Mouse (Mus musculus) layer of hippocampus, postnatal 25 days (tissue): ENCODE data around the gene Il2rg. TPM values are rescaled to one million over a fixed set of nuclear protein-coding genes. Genes with fewer than 3 reads are reported as not detected.

Experiments
- DNase-seq, 2 experiments: peaks; one replicate each; pipeline ENCODE4 v3.0.0; 2022; ENCODE audit warnings: mixed read lengths in 2 of 2, low spot score in 1 of 2; ENCODE audit errors: extremely low spot score in 1 of 2
- total RNA-seq, 2 experiments: library from RNA; stranded (reverse); gene quantifications; 2 replicates each; pipeline ENCODE4 v1.2.3; 2021

Gene Il2rg
- 1 to 10 TPM; 1.3 to 1.4 TPM for total RNA-seq

- DNase-seq = no peak
Observed at GRCm38 (mm10) chrX:101268025-101268754, at the start of gene Il2rg. TSS of gene Il2rg (minus strand) at chrX:101268255.

GRCm38 (mm10) chrX:101313625-101314359 lies 45.7 kb upstream of the Il2rg start:
- peak; percentile 40 to 51 for DNase-seq

DNA sequence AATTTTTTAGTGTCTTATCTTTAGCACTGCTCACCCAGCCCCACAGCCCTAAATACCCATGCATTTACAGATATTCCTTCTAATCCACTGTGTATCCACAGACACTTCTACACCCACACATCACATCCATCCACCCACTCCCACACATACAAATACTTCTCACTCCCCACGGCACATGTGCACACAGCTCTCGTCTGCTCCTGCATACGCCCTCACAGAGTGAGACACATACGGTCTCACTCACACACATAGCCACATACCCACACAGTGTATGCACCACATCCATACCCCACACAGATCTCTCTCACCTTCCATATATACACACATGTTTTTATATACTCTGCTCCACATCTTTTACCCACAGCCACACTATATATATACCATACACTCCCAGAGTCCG lies 41.2 kb upstream of the Il2rg start:
- no peak for DNase-seq

DNA sequence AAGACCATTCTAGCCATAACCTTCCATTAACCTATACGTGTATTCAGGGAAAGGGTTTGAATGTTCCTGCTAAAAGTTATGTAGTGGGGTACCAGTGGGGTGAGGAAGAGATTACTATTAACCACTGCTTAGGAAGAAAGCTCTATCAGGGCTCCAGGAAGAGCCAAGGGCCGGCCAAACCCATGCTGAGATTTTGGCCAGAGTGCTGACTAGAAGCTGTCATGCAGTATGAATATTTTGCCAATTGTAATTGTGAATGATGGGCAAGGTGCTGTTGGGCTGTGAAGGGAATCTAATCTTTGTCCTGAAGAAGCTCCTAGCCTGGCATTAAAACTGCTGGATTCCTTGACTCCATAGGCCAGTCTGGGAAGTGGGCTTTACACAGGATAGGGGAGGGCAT lies 36.6 kb upstream of the Il2rg start:
- DNase-seq = no peak

DNA sequence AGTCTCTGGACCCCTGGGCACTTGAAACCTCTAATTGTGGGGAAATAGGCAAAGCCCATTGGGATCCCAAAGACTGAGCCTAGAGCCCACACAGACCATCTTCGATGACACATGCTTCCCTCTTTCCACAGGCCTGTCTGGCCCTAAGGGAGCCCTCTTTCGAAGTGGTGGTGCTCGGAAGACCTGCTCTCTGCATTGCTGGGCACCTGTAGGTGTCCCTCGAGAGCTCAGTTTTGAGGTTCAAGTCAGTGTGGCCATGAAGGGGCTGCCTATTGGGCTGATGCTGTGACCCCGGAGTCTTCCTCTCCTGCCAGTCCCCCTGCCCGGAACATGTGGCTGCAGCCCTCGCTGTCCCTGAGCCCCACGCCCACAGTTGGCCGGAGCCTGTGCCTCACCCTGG lies 33.6 kb upstream of the Il2rg start:
- DNase-seq = no peak

GRCm38 (mm10) chrX:101300427-101301030 lies 32.5 kb upstream of the Il2rg start:
- DNase-seq = no peak

- DNase-seq = no peak
Observed at GRCm38 (mm10) chrX:101299473-101300426, 31.7 kb upstream of the Il2rg start.

DNA sequence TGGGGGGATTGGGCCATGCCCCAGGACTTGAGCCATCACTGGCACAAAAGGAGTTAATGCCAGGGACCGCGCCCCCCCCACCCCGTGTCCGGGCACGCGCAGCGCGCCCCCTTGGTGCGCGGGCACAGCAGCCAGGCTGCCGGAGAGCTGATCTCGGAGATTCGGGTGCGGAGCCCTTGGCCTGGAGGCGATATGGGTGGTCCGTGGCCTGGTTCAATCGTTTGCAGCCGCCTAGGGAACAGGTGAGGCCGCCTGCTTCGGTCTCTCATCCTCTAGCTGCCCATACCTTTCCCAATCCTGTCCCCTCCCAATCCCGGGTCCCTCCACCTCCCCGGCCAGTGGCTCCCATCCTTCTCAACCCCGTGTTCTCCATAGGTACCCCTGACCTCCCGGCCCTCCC lies 31.0 kb upstream of the Il2rg start, which contains the start of gene Nlgn3:
Gene Nlgn3 (plus strand): TSS at position 114 of the 400 bp plus-strand sequence.
- DNase-seq = peak; percentile 39 to 46

DNA sequence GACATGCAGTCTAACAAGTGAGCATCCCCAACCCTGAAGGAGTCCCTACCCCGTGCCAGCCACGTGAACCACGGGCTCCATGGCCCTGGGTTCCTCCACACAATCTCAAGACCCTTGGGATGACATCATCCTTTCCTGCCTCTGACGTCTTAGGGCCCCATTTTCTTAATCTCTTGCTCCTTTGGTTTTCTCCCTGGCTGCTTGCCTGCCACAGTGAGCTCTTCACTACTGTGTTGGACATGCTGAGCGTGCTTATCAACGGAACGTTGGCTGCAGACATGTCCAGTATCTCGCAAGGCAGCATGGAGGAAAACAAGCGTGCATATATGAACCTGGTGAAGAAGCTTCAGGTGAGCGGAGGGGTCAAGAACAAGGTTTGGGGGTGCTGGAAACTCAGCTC lies 22.1 kb upstream of the Il2rg start:
- DNase-seq = no peak

DNA sequence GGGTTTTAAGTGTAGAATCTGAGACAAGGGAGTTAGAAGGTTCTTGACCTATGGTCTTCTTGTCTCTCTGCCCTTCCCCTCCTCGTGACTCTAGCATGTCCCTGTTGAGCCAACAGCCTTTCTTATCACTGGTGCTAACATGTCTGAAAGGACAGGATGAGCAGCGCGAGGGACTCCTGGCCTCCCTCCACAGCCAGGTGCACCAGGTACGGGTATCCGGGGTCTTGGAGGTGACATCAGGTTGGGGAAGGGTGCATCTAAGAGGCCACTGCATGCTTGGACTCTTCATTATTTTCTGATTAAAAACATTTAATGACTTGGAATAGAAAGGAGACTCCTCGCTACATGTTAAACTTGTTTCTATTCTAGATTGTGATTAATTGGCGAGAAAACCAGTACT lies 21.0 kb upstream of the Il2rg start:
- no peak for DNase-seq

- DNase-seq = no peak
Observed at GRCm38 (mm10) chrX:101288432-101288831, 20.4 kb upstream of the Il2rg start.

DNA sequence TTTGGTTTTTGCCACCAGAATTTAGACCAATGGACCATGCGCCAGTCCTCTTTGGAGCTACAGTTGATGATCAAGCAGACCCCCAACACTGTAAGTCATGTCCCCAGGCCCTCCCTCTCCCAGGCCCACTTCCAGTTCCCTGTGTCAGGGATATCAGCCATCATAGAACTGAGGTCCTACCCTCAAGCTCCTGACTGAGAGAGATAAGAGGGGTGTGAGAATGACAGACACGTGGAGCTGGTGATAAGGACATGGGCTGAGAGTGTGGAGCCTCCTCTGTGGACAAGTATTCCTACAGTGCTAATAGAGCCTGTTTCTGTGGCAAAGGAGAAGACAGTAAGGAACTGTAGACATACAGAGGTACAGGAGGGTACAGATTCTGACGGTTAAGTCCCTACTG lies 19.5 kb upstream of the Il2rg start:
- DNase-seq = no peak

DNA sequence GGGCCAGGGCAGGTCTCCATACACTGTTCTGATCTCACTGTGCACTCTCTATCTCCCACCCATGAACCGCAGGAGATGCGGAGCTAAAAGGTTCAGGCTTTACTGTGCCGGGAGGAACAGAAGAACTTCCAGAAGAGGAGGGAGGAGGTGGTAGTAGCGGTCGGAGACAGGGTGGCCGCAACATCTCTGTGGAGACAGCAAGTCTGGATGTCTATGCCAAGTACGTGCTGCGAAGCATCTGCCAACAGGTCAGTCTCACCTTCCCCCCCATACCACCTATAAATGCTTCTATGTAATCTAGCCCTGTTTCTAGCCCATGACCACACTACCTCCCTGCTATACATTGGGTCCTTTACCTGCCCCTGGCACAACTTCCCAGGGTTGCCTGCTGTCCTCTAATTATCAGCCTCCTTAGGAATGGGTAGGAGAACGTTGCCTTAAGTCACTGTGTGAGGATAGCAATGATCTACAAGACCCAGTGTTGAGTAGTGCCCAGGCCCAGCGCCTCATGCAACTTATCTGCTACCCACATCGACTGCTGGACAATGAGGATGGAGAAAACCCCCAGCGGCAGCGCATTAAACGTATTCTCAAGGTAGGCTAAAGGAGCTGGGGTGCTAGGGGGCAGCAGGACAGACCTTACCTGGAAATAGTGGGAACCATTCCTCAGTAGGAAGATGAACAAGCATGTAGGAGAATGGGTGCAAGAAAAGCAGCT lies 18.1 kb upstream of the Il2rg start:
- no peak for DNase-seq

DNA sequence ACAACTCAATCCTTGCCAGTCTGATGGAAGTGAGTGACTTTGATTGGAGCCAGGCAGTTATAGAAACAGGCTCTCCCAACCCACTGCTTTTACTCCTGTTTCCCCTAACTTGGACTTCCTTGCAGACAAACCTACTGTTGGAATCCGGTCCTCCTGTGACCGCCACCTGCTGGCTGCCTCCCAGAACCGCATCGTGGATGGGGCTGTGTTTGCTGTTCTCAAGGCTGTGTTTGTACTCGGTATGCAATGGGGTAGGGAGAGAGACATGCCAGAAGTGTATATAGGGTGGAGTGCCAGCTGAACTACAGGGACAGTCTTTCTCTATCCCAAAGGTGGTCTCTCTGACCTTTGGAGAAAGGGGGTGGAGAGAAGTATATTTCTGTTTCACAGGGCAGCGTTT lies 17.5 kb upstream of the Il2rg start:
- DNase-seq = peak in 1 of 2 experiments; percentile 61

DNA sequence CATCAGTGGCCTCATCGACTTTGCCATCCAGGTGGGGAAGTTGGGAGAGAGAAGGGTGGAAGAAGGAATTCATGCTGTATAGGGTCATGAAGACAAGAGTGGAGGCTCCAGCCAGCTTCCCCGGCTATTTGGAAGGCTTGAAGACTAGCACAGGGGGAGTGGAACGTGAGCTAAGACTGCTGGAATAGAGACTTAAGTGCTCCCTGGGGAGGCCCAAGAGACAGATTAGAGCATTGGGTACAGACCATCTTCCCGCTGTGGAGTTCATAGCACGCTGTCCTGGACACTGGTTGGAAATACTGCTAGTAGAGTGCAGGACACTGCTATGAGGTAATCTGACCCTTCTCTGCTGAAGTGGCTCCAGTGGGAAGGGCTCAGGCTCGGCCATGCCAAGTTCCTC lies 14.8 kb upstream of the Il2rg start:
- no peak for DNase-seq

- DNase-seq = peak; percentile 64 to 65
Observed at GRCm38 (mm10) chrX:101273875-101274738, 6.1 kb upstream of the Il2rg start, which contains the start of gene Med12. TSS of gene Med12 (plus strand) at chrX:101274030.

DNA sequence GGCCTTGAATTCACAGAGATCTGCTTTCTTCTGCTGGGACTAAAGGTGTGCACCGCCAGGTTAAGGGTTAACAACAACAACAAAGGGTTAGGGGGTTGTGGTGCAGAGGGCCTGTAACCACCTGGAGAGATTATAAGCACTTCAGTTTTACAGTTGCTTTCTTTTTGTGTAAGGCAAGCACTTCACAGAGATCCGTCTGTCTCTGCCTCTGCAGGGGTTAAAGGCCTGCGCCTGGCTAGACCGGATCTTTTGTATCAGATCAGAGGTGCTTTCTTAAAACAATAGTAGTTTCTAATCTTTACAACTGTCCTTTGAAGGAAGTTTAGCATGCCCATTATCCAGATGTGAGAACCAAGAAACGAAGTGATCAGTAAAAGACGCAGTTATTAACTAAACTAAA lies 5.4 kb upstream of the Il2rg start:
- no peak for DNase-seq

- no peak for DNase-seq
Observed at GRCm38 (mm10) chrX:101268755-101269124, 685 bp upstream of the Il2rg start, which contains the start of gene Gm20489. TSS of gene Gm20489 (minus strand) at chrX:101269023.

DNA sequence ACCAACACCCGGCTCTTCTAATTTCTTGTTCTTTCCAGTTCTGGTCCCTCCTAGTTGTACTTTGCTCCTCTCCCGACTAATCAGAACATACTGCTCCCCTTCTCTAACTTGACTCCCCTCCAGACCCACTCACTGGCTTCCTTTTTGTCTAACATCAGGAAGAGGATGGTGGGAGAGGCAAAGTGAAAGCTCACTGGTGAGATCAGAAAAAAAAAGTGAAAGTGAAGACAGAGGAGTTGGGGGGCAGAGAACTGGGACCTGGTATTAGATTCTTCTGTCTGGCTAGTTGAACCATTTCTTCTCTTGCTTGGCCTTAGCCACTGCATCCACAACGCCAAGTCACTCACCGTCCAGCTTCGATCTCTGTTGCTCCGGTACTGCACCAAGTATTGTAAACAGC lies 1.4 kb downstream of the Il2rg start:
- DNase-seq = no peak
